Mouse (Mus musculus): ENCODE measurements at regions not wholly inside any gene's neighbourhood (a gene's known extent, or its start where the extent isn't known, plus 50 kb on each side); places are given as distances from the start of the nearest gene placed in this dataset.

DNA sequence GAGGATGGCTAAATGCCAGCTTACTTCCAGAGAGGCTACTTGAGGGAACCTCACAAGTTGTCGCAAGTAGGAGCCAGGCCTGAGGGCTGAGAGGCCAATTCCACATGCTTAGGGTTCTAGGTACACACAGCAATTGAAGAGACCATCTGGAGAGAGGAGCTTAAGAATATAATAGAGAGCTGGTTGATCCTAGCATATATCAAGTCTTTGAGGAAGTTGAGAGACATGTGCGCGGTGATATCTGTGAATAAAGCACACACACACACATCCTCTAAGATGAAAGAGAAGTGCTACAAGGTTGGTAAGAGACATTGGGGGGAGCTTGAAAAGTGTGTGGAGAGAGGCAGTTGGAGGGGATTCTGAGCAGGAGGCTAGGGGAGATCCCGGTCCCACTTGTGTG lies 189.5 kb downstream of the Zfp462 start:
- Histone ChIP-seq H3K27me3 (ENCODE audit: control insufficient read depth, insufficient read depth, low read length) (no peaks in the 10 kb centered on the region), H3K27ac (ENCODE audit: insufficient read depth, low read length) (no peak overlapping the region), H3K4me1 (ENCODE audit: control insufficient read depth, insufficient read depth, insufficient read length) (no peaks in the 10 kb centered on the region), H3K4me3 (ENCODE audit: extremely low read depth, insufficient read depth, insufficient read length) (no peak overlapping the region), H3K36me3 (ENCODE audit: control insufficient read depth, insufficient read depth, low read length) (no peaks in the 10 kb centered on the region)
- TF ChIP-seq CTCF (IDR thresholded peaks at IDR 0.05; ENCODE audit: extremely low read depth, insufficient read depth, insufficient read length, insufficient replicate concordance): no peak
- TF ChIP-seq POLR2A (IDR thresholded peaks at IDR 0.05; ENCODE audit: low read depth, low read length): no peak
- WGBS: 65% methylated on average over 4 of the region's 4 CpGs
- DNase-seq (ENCODE audit: low read depth in 1 of 2, low spot score in 2 of 2): no peak

DNA sequence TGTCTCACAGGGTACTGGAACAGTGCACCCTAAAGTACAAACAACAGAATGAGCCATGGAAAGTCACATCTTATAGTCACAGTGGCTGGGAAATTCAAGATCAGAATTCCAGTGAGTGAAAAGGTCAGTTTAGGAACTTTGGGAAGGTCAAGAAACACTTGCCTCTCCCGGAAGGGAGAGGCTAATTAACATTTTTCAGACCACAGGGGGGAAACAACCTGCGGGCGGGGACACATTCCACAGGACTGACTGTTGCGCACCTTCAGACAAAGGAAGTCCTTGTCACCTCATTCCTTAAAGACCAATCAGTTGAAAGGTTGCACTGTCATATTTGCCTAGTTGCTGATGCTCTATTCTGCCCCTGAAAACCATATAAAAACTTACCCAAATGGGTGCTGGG lies 189.9 kb downstream of the Zfp462 start:
- H3K27me3 ChIP-seq (ENCODE audit: control insufficient read depth, insufficient read depth, low read length): no peaks in the 10 kb centered on the region
- no peak for DNase-seq (ENCODE audit: low read depth in 1 of 2, low spot score in 2 of 2)
- 87% methylated on average over 4 of the region's 4 CpGs for WGBS
- H3K4me3 ChIP-seq (ENCODE audit: extremely low read depth, insufficient read depth, insufficient read length): no peak overlapping the region
- no peaks in the 10 kb centered on the region for H3K4me1 ChIP-seq (ENCODE audit: control insufficient read depth, insufficient read depth, insufficient read length)
- no peak for TF ChIP-seq POLR2A (IDR thresholded peaks at IDR 0.05; ENCODE audit: low read depth, low read length)
- no peak for TF ChIP-seq CTCF (IDR thresholded peaks at IDR 0.05; ENCODE audit: extremely low read depth, insufficient read depth, insufficient read length, insufficient replicate concordance)
- no peaks in the 10 kb centered on the region for H3K36me3 ChIP-seq (ENCODE audit: control insufficient read depth, insufficient read depth, low read length)
- H3K27ac ChIP-seq (ENCODE audit: insufficient read depth, low read length): no peak overlapping the region

DNA sequence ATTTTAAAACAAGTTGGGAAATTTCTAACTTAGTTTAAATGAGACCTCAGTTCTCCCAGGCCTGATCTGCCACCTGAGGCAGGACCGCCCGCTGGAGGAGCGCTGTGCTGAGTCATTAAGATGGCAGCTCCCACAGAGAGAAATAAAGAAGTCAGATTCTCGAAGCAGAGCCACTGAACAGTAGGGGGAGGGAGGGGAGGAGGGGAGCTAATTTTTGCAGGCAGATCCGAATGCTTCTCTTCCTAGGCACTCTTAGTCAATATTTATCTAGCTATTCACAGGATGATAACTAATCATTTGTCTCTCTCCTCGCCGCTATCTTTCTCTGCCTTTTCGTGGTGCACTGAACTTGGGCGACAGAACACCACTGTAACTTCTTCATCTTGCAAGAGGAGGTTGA lies 191.4 kb downstream of the Zfp462 start:
- no peaks in the 10 kb centered on the region for H3K36me3 ChIP-seq (ENCODE audit: control insufficient read depth, insufficient read depth, low read length)
- H3K27ac ChIP-seq (ENCODE audit: insufficient read depth, low read length): no peak overlapping the region
- 87% methylated on average over 9 of the region's 9 CpGs for WGBS
- H3K4me1 ChIP-seq (ENCODE audit: control insufficient read depth, insufficient read depth, insufficient read length): no peaks in the 10 kb centered on the region
- DNase-seq (ENCODE audit: low read depth in 1 of 2, low spot score in 2 of 2): no peak
- no peaks in the 10 kb centered on the region for H3K27me3 ChIP-seq (ENCODE audit: control insufficient read depth, insufficient read depth, low read length)
- TF ChIP-seq CTCF (IDR thresholded peaks at IDR 0.05; ENCODE audit: extremely low read depth, insufficient read depth, insufficient read length, insufficient replicate concordance) (no peak), POLR2A (IDR thresholded peaks at IDR 0.05; ENCODE audit: low read depth, low read length) (no peak)
- no peak overlapping the region for H3K4me3 ChIP-seq (ENCODE audit: extremely low read depth, insufficient read depth, insufficient read length)

DNA sequence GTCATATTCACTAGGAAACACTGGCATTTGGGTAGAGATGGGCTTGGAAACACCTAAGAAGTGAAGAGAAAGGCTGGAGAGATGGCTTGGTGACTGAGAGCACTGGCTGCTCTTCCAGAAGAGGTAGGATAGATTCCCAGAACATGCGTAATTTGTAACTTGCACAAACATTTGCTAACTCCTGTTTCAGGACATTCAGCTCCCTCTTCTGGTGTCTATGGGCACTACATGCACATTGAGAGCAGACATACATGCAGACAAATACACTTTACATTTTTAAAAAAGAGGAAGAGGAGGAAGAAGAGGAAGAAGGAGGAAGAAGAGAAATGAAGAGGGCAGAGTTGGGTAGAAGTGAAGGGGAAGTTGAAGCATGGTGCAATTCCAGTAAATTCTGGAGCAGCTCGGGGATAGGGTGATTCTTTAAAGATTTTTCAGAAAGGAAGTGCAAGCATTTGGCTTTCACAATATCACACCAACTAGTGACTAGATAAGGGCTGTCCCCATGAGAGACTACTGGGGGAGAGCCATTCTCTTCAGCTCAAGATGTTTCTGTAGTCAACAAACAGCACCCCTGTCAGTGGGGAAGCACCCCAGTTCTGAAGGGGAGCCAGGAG lies 193.0 kb downstream of the Zfp462 start:
- no peak overlapping the region for H3K27ac ChIP-seq (ENCODE audit: insufficient read depth, low read length)
- WGBS: 79% methylated on average over 2 of the region's 2 CpGs
- no peak for TF ChIP-seq POLR2A (IDR thresholded peaks at IDR 0.05; ENCODE audit: low read depth, low read length)
- no peaks in the 10 kb centered on the region for H3K4me1 ChIP-seq (ENCODE audit: control insufficient read depth, insufficient read depth, insufficient read length)
- no peak overlapping the region for H3K4me3 ChIP-seq (ENCODE audit: extremely low read depth, insufficient read depth, insufficient read length)
- no peaks in the 10 kb centered on the region for H3K36me3 ChIP-seq (ENCODE audit: control insufficient read depth, insufficient read depth, low read length)
- no peak for DNase-seq (ENCODE audit: low read depth in 1 of 2, low spot score in 2 of 2)
- H3K27me3 ChIP-seq (ENCODE audit: control insufficient read depth, insufficient read depth, low read length): no peaks in the 10 kb centered on the region

DNA sequence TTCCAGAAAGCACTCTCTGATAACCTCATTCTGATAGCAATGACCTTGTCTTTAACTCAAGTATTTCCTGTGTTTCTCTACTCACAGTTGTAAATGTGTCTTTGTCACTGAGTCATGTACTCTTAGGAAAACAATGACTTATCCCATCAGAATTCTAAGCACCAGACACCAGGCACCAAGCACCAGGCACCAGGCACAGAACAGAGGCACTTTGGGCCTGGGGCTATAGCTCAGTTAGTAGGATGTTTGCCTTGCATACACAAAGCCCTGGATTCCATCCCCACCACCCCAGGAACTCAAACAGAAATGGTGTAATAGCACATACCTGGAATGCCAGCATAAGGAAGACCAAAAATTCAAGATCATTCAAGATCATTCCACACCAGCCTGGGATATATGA lies 196.5 kb downstream of the Zfp462 start:
- no peaks in the 10 kb centered on the region for H3K27me3 ChIP-seq (ENCODE audit: control insufficient read depth, insufficient read depth, low read length)
- no peak for DNase-seq (ENCODE audit: low read depth in 1 of 2, low spot score in 2 of 2)
- no peaks in the 10 kb centered on the region for H3K4me1 ChIP-seq (ENCODE audit: control insufficient read depth, insufficient read depth, insufficient read length)
- TF ChIP-seq CTCF (IDR thresholded peaks at IDR 0.05; ENCODE audit: extremely low read depth, insufficient read depth, insufficient read length, insufficient replicate concordance) (no peak), POLR2A (IDR thresholded peaks at IDR 0.05; ENCODE audit: low read depth, low read length) (no peak)
- no peak overlapping the region for H3K27ac ChIP-seq (ENCODE audit: insufficient read depth, low read length)
- H3K36me3 ChIP-seq (ENCODE audit: control insufficient read depth, insufficient read depth, low read length): no peaks in the 10 kb centered on the region
- no peak overlapping the region for H3K4me3 ChIP-seq (ENCODE audit: extremely low read depth, insufficient read depth, insufficient read length)

DNA sequence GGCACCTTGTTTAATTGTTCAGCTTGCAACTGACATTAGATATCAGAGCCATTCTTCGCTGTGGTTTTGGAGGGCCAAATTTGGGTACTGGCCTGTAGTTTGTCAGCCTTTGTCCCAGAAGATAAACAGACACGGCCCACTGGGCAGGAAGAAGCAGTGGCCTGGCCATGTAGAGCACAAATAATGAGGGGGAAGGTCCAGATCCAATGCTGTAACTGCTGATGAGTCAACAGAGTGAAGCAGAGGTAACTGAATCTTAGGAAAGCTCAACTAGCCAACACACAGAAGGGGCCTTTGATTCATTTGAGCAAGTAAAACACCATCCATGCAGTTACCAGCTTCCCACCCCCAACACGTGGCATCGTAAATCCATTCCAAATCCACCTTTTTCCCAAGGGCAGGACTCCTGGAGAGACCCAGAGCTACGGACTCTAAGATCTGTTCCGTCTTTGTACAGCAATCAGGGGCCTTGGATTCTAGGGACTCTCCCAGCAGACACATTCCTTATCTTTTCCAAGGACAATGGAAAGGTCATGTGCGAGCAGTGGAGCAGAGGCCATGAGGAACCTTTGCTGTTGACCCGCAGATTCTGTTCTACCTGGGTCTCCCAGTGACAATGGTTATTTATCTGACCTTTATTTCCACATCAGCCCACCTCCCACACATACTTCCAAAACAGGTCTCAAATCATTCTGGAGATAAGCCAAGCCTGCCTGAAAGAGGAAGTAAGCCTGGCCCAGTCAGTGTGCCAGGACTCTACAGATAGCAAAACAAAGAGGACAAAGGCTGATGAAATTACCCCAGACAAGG lies 197.3 kb downstream of the Zfp462 start:
- no peaks in the 10 kb centered on the region for H3K27me3 ChIP-seq (ENCODE audit: control insufficient read depth, insufficient read depth, low read length)
- H3K27ac ChIP-seq (ENCODE audit: insufficient read depth, low read length): no peak overlapping the region
- TF ChIP-seq CTCF (IDR thresholded peaks at IDR 0.05; ENCODE audit: extremely low read depth, insufficient read depth, insufficient read length, insufficient replicate concordance) (no peak), POLR2A (IDR thresholded peaks at IDR 0.05; ENCODE audit: low read depth, low read length) (no peak)
- H3K36me3 ChIP-seq (ENCODE audit: control insufficient read depth, insufficient read depth, low read length): no peaks in the 10 kb centered on the region
- no peaks in the 10 kb centered on the region for H3K4me1 ChIP-seq (ENCODE audit: control insufficient read depth, insufficient read depth, insufficient read length)
- 82% methylated on average over 8 of the region's 8 CpGs for WGBS
- no peak overlapping the region for H3K4me3 ChIP-seq (ENCODE audit: extremely low read depth, insufficient read depth, insufficient read length)
- DNase-seq (ENCODE audit: low read depth in 1 of 2, low spot score in 2 of 2): no peak

DNA sequence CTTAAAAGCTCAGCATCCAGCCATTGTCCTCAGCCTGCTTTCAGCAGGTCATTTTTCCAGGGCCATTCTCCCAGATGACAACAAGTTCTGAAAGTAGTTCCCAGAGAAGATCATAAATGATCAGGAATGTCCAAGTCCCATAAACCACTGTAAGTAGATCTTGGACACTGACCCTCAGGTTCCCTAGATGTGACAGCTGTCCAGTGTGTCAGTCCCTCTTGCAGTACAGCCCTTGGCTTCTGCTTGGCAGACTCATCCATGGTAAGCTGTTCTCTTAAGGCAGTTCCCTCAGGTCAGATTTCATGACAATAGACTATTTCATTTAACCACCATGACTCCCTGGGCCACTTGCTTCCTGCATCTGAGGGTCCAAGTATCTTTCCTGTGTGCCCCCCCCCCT lies 198.6 kb downstream of the Zfp462 start:
- Histone ChIP-seq H3K27ac (ENCODE audit: insufficient read depth, low read length) (no peak overlapping the region), H3K4me1 (ENCODE audit: control insufficient read depth, insufficient read depth, insufficient read length) (no peaks in the 10 kb centered on the region), H3K4me3 (ENCODE audit: extremely low read depth, insufficient read depth, insufficient read length) (no peak overlapping the region), H3K27me3 (ENCODE audit: control insufficient read depth, insufficient read depth, low read length) (no peaks in the 10 kb centered on the region), H3K36me3 (ENCODE audit: control insufficient read depth, insufficient read depth, low read length) (no peaks in the 10 kb centered on the region)
- TF ChIP-seq CTCF (IDR thresholded peaks at IDR 0.05; ENCODE audit: extremely low read depth, insufficient read depth, insufficient read length, insufficient replicate concordance) (no peak), POLR2A (IDR thresholded peaks at IDR 0.05; ENCODE audit: low read depth, low read length) (no peak)
- DNase-seq (ENCODE audit: low read depth in 1 of 2, low spot score in 2 of 2): no peak

Data from spleen, adult 2 months (tissue).